3 mouse cellular contexts compared by ENCODE assay signal in the genomic region with DNA sequence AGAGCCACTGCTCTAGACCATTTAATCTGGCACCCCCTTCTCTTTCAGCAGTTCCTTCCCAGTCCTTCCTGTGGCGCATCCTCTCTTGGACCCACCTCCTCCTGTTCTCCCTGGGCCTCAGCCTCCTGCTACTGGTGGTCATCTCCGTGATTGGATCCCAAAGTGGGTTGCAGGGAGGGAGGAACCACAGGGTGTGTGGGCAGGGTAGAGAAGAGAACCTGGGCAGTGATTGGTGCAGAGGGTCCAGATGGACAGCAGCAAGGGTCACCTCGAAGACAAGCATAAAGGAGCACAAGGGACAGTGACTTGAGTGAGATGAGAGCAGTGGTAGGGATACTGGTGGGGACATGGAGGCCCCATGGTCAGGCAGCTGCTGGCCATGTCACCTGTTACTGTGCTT. TPM values are rescaled to one million over a fixed set of nuclear protein-coding genes. Genes with fewer than 3 reads are reported as not detected.
"Had no signal": no experiment of that assay in that cellular context is flagged by ENCODE, and none has a peak within 500 bp of the region (broad histone marks: within the 10 kb centered on the region; RNA-seq: fewer than 3 reads in every experiment).

No protein-coding gene starts in this region.

RNA-seq across cellular contexts. Expression of a gene that starts 21.0 kb away (rescaled TPM):
- polyA plus RNA-seq: neural tube, embryonic 14.5 days had no signal

RNA-seq across cellular contexts. Expression of a gene that starts 42.6 kb away (rescaled TPM):
- polyA plus RNA-seq: neural tube, embryonic 13.5 days; neural tube, embryonic 14.5 days; neural tube, embryonic 15.5 days had no signal
